Mouse (Mus musculus): ENCODE data around the gene Strbp. TPM values are rescaled to one million over a fixed set of nuclear protein-coding genes. Genes with fewer than 3 reads are reported as not detected.

The Strbp gene
- polyA plus RNA-seq, 1 experiment from 2014 or later: 22.5 TPM

DNA sequence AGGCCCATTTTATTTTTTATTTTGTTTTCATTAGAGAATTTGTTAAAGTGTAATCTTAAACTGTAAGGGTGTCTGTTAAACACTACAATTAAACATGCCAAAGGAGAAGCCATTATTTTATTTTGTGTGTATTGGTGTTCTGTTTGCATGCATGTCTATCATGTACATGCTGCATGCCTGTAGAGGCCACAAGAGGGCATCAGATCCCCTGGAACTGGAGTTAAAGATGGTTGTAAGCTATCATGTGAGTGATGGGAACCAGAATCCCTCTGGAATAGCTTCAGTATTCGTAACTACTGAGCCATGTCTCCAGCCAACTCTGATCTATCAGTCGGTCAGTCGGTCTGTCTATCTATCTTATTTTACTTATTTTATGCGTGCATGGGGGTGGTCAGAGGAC lies 243.0 kb downstream of the Strbp start:
- Histone ChIP-seq H3K27ac (ENCODE audit: low read depth, low read length) (no peak overlapping the region), H3K9me3 (ENCODE audit: control insufficient read depth) (no peaks in the 10 kb centered on the region), H3K4me1 (replicated peaks; ENCODE audit: control insufficient read depth, insufficient read depth, low read length) (no peaks in the 10 kb centered on the region), H3K9ac (ENCODE audit: low read depth, low read length) (no peak overlapping the region), H3K36me3 (ENCODE audit: control insufficient read depth, insufficient read depth) (no peaks in the 10 kb centered on the region), H3K4me3 (ENCODE audit: low read depth, low read length) (no peak overlapping the region), H3K27me3 (replicated peaks; ENCODE audit: control insufficient read depth, insufficient read depth, low read length) (no peaks in the 10 kb centered on the region), H3K4me2 (replicated peaks; ENCODE audit: low read depth) (no peak overlapping the region)
- peak; percentile 39 for TF ChIP-seq CTCF (IDR thresholded peaks at IDR 0.05; ENCODE audit: low read depth)
- ATAC-seq: no peak
- WGBS: 95% methylated on average over 4 of the region's 4 CpGs

DNA sequence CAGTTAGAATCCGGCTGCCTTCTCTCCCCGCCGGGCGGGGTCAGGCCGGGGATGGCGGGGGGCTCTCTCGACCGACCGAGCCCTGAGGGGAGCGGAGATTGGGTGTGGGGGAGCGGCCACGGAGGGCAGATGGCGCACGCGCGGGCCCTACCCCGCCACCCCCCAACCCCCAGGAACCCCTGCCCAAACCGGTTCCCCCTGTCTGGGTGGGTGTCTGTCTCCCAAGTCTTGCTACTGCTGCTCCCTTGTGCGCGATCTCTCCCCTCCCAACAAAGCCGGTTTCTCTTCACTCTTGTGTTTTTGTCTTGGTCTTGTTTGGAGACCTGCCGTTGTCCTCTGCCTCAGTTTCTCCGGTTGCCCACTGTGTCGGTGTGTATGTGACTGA lies 251.3 kb downstream of the Strbp start:
- peak overlapping the region; percentile 85 for H3K27ac ChIP-seq (ENCODE audit: low read depth, low read length)
- H3K27me3 ChIP-seq (replicated peaks; ENCODE audit: control insufficient read depth, insufficient read depth, low read length): no peaks in the 10 kb centered on the region
- ATAC-seq: peak; percentile 70
- H3K4me1 ChIP-seq (replicated peaks; ENCODE audit: control insufficient read depth, insufficient read depth, low read length): 0 out of 2 replicates have a peak, but pooled peaks cover 5% of the 10 kb centered on the region
- peak overlapping the region; percentile 98 for H3K4me3 ChIP-seq (ENCODE audit: low read depth, low read length)
- peak overlapping the region; percentile 91 for H3K9ac ChIP-seq (ENCODE audit: low read depth, low read length)
- no peak for TF ChIP-seq CTCF (IDR thresholded peaks at IDR 0.05; ENCODE audit: low read depth)
- under 1% methylated on average over 23 of the region's 24 CpGs for WGBS
- H3K36me3 ChIP-seq (ENCODE audit: control insufficient read depth, insufficient read depth): no peaks in the 10 kb centered on the region
- no peaks in the 10 kb centered on the region for H3K9me3 ChIP-seq (ENCODE audit: control insufficient read depth)
- peak overlapping the region; percentile 78 for H3K4me2 ChIP-seq (replicated peaks; ENCODE audit: low read depth)

DNA sequence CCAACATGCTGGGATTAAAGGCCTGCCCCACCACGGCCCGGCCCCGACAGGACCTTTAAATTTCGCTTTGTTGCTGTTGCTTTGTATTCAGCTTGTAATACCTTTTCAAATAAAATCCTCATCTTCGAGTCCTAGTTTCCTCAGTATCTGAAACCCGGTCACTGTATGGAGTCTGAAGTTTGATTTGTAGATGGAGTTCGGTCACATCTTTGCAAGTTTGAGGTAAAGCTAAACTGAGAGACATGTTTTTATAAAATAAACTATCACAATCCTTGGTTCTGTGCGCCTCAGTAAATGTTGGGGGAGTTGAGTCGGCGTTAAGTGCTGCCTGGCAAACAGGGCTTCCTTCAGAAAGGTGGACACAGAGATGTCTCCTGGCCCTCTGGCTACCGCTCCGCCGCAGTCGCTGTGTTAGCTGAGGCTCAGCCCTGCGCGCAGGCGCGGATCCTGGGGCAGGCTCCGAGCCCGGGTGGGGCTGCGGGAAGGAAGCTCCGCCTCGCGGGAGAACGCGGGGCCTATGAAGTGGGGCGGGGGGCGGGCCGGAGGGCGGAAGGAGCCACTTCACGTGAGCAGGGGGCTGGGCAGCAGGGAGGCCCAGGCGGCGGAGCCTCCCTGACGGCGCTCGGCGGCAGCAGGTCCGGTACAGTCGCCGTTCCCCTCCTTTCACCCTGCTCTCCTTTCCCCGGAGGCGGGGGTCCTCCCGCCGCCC lies 251.8 kb downstream of the Strbp start:
- ATAC-seq: peak; percentile 99
- no peaks in the 10 kb centered on the region for H3K9me3 ChIP-seq (ENCODE audit: control insufficient read depth)

DNA sequence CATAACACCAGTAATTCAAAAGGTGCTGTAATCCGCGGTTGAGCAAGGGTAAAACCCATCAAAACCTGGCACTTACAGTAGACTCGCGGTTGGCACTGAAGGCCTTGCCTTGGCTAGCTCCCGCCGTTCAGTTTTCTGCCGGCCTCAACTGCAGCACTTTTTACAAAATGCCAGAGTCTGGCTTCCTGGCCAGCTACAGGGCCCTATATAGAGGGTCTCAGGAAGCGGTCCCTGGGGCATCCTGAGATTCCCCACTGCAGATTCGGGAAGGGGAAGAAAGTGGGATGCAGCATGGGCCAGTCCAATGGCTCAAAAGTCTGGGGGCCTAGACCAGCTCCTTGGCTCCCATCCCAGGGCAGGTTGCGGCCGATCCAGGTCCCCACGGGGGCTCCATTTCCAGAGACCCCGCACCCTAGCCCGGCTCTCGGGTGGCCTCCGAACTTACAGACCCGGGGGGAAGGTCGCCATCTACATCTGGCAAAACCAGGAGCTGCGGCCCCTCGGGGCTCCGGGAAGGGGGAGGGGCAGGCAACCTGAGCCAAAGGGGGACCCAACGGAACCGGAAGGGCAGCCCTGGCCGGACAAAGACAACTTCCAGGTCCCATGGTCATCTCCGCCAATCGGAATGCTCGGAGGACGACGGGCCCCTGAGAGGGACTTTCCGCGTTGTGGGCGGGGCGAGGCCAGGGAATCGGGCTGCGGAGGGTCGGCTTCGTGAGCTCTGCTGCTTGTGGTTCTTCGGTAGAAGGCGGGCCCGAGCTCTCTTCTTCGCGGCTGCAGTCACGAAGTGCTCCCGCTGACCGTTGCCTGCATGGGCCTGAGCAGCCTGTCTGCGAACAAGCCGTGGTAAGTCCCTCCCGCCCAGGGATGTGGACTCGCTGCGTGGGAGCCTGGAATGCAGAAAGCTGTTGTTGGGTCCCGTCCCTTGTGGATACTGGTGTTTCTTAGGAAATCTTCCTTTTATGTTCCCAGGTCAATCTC lies 260.8 kb downstream of the Strbp start, which contains the start of the genes Zbtb26, Zbtb6 and Rabgap1:
Gene Zbtb26, minus strand, starts transcription at position 525 of the 981 bp plus-strand sequence.
Gene Zbtb6, minus strand, starts transcription at position 561 of the 981 bp plus-strand sequence.
Gene Rabgap1, plus strand, starts transcription at position 669 of the 981 bp plus-strand sequence.
- Histone ChIP-seq H3K36me3 (ENCODE audit: control insufficient read depth, insufficient read depth) (0 out of 2 replicates have a peak, but pooled peaks cover 6% of the 10 kb centered on the region), H3K9me3 (ENCODE audit: control insufficient read depth) (no peaks in the 10 kb centered on the region), H3K9ac (ENCODE audit: low read depth, low read length) (peak within 1 kb of the TSS; percentile 83), H3K27me3 (replicated peaks; ENCODE audit: control insufficient read depth, insufficient read depth, low read length) (no peaks in the 10 kb centered on the region), H3K4me1 (replicated peaks; ENCODE audit: control insufficient read depth, insufficient read depth, low read length) (no peaks in the 10 kb centered on the region), H3K4me2 (replicated peaks; ENCODE audit: low read depth) (peak within 1 kb of the TSS; percentile 86), H3K4me3 (ENCODE audit: low read depth, low read length) (peak within 1 kb of the TSS; percentile 88), H3K27ac (ENCODE audit: low read depth, low read length) (peak within 1 kb of the TSS; percentile 89)
- peak; percentile 99 for ATAC-seq
- WGBS: under 1% methylated on average over 51 of the region's 51 CpGs
- no peak for TF ChIP-seq CTCF (IDR thresholded peaks at IDR 0.05; ENCODE audit: low read depth)

More for the DNA sequence above, 251.8 kb downstream of the Strbp start:
- 8% methylated on average over 37 of the region's 44 CpGs for WGBS
- H3K4me1 ChIP-seq (replicated peaks; ENCODE audit: control insufficient read depth, insufficient read depth, low read length): 0 out of 2 replicates have a peak, but pooled peaks cover 5% of the 10 kb centered on the region
- H3K27ac ChIP-seq (ENCODE audit: low read depth, low read length): peak overlapping the region; percentile 85
- no peaks in the 10 kb centered on the region for H3K36me3 ChIP-seq (ENCODE audit: control insufficient read depth, insufficient read depth)
- 0 out of 2 replicates have a peak, but pooled peaks have one; percentile 16 for TF ChIP-seq CTCF (IDR thresholded peaks at IDR 0.05; ENCODE audit: low read depth)
- H3K9ac ChIP-seq (ENCODE audit: low read depth, low read length): peak overlapping the region; percentile 91
- H3K27me3 ChIP-seq (replicated peaks; ENCODE audit: control insufficient read depth, insufficient read depth, low read length): no peaks in the 10 kb centered on the region
- H3K4me3 ChIP-seq (ENCODE audit: low read depth, low read length): peak overlapping the region; percentile 98
- H3K4me2 ChIP-seq (replicated peaks; ENCODE audit: low read depth): peak overlapping the region; percentile 78

Small RNA genes within 50 kb of the gene (microRNA-seq; reads per million reads assigned to microRNA genes)
- 1.4 reads per million for gene Mir5128

Other genes starting within 250 kb of the Strbp start
- gene Gpr21, start 187.5 kb downstream of the Strbp start, polyA plus RNA-seq (2015; fragmentation: Nextera tagmentation; extraction: Ambion mirVana): 0.29 and 0.39 TPM in 2 replicates
- 0.51 and 0.60 TPM in 2 replicates for gene Crb2, start 72.4 kb upstream of the Strbp start, polyA plus RNA-seq (2015; fragmentation: Nextera tagmentation; extraction: Ambion mirVana)